In the genomic region with DNA sequence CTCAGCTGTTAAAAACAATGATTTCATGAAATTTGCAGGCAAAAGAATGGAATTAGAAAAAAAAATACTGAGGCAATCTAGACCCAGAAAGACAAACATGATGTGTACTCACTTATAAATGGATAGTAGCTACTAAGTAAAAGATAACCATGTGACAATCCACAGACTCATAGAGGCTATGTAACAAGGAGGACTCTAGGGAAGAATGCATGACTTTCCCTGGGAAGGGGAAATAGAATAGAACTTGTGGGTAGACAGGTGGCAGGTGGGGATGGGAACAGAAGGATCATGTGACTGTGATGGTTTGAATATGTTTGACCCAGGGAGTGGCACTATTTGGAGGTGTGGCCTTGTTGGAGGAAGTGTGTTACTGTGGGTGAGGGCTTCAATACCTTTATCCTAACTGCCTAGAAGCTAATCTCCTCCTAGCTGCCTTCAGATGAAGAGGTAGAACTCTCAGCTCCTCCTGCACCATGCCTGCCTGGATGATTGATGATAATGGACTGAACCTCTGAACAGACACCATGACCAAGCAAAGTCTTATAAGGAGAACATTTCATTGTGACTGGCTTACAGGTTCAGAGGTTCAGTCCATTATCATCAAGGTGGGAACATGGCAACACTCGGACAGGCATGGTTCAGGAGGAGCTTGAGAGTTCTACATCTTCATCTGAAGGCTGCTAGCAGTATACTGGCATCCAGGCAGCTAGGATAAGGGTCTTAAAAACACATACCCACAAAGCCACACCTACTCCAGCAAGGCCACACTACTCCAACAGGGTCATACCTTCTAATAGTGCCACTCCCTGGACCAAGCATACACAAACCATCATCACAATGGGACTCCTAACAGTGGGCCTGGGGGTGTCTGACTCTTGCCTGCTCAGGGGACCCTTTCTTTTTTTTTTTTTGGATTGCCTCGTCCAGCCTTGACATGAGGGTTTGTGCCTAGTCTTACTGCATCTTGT, we compare ENCODE assay signal across 22 mouse cellular contexts.
DNase-seq lines count a peak whose midpoint lies in the region; ATAC-seq and TF ChIP-seq lines count a peak whose summit lies in the region.
"Had no signal": no experiment of that assay in that cellular context is flagged by ENCODE, and none has a peak within 500 bp of the region (broad histone marks: within the 10 kb centered on the region; RNA-seq: fewer than 3 reads in every experiment).

No protein-coding gene starts in this region.

- peak; percentile 73 for ATAC-seq in heart, embryonic 11.5 days (replicated peaks; ENCODE audit: insufficient number of reproducible peaks, low FRiP score, low TSS enrichment)
- peak; percentile 72 for ATAC-seq in erythroblast, adult 5-6 weeks (replicated peaks; ENCODE audit: low FRiP score, poor library complexity, severe bottlenecking)
- peak; percentile 98 for ATAC-seq in liver, embryonic 14.5 days (ENCODE audit: insufficient read depth)
- peak; percentile 47 for ATAC-seq in stomach, embryonic 16.5 days (ENCODE audit: insufficient read depth, low FRiP score)
- no peak for ATAC-seq in hindbrain, embryonic 13.5 days (ENCODE audit: low FRiP score)
- ATAC-seq: activated CD4-positive, CD25-positive, alpha-beta regulatory T cell, adult 4 months; forebrain, embryonic 16.5 days; Patski had no signal

- H3K4me1 ChIP-seq in heart, embryonic 11.5 days (ENCODE audit: control insufficient read depth, insufficient read depth, low read length): no peaks in the 10 kb centered on the region
- peaks cover 18% of the 10 kb centered on the region in 2 experiments for H3K4me1 ChIP-seq in liver, embryonic 14.5 days (replicated peaks; ENCODE audit: control insufficient read depth in 2 of 2, insufficient read depth in 2 of 2, low read length in 1 of 2)
- H3K4me1 ChIP-seq in stomach, embryonic 16.5 days (ENCODE audit: control insufficient read depth, insufficient read depth, low read length): no peaks in the 10 kb centered on the region
- no peaks in the 10 kb centered on the region for H3K4me1 ChIP-seq in hindbrain, embryonic 13.5 days (replicated peaks)
- H3K4me1 ChIP-seq: embryonic facial prominence, embryonic 12.5 days; limb, embryonic 10.5 days had no signal

- 0 out of 2 replicates have a peak, but pooled peaks have one; percentile 4 for TF ChIP-seq CTCF in liver, embryonic 14.5 days (IDR thresholded peaks at IDR 0.05; ENCODE audit: low read depth)

- no peaks in the 10 kb centered on the region for H3K9me3 ChIP-seq in heart, embryonic 11.5 days (replicated peaks; ENCODE audit: control insufficient read depth, low read length)
- no peaks in the 10 kb centered on the region for H3K9me3 ChIP-seq in liver, embryonic 14.5 days (ENCODE audit: control insufficient read depth, low read length)
- no peaks in the 10 kb centered on the region for H3K9me3 ChIP-seq in stomach, embryonic 16.5 days (replicated peaks; ENCODE audit: control insufficient read depth, low read length)
- H3K9me3 ChIP-seq in hindbrain, embryonic 13.5 days: no peaks in the 10 kb centered on the region
- H3K9me3 ChIP-seq: embryonic facial prominence, embryonic 12.5 days; limb, embryonic 10.5 days had no signal

- H3K9ac ChIP-seq in heart, embryonic 11.5 days (ENCODE audit: low read depth, low read length): no peak overlapping the region
- H3K9ac ChIP-seq in liver, embryonic 14.5 days (replicated peaks): no peak overlapping the region; the same call in 1 of the 2 replicates
- H3K9ac ChIP-seq in stomach, embryonic 16.5 days (ENCODE audit: low read length): no peak overlapping the region
- no peak overlapping the region for H3K9ac ChIP-seq in hindbrain, embryonic 13.5 days
- H3K9ac ChIP-seq: embryonic facial prominence, embryonic 12.5 days had no signal

- no peak overlapping the region for H3K4me2 ChIP-seq in heart, embryonic 11.5 days
- H3K4me2 ChIP-seq in liver, embryonic 14.5 days (ENCODE audit: low read depth): no peak overlapping the region
- no peak overlapping the region for H3K4me2 ChIP-seq in stomach, embryonic 16.5 days (ENCODE audit: low read depth, low read length)
- no peak overlapping the region for H3K4me2 ChIP-seq in hindbrain, embryonic 13.5 days
- H3K4me2 ChIP-seq: embryonic facial prominence, embryonic 12.5 days had no signal

- no peaks in the 10 kb centered on the region for H3K27me3 ChIP-seq in heart, embryonic 11.5 days (ENCODE audit: control insufficient read depth, insufficient read depth, low read length)
- H3K27me3 ChIP-seq in liver, embryonic 14.5 days (ENCODE audit: control insufficient read depth, insufficient read depth, low read length): no peaks in the 10 kb centered on the region
- no peaks in the 10 kb centered on the region for H3K27me3 ChIP-seq in stomach, embryonic 16.5 days (ENCODE audit: control insufficient read depth, insufficient read depth, low read length)
- no peaks in the 10 kb centered on the region for H3K27me3 ChIP-seq in hindbrain, embryonic 13.5 days
- H3K27me3 ChIP-seq: embryonic facial prominence, embryonic 12.5 days had no signal

- peak; percentile 89 for TF ChIP-seq EP300 in liver, embryonic 14.5 days (IDR thresholded peaks at IDR 0.05; ENCODE audit: low read depth)

- WGBS in heart, embryonic 11.5 days (ENCODE audit: insufficient replicate concordance): 60% methylated on average over 2 of the region's 2 CpGs
- 49% methylated on average over 2 of the region's 2 CpGs for WGBS in liver, embryonic 14.5 days (ENCODE audit: insufficient replicate concordance)
- 66% methylated on average over 2 of the region's 2 CpGs for WGBS in stomach, embryonic 16.5 days
- 78% methylated on average over 2 of the region's 2 CpGs for WGBS in hindbrain, embryonic 13.5 days

- DNase-seq in heart, adult 8-10 months (ENCODE audit: low spot score): no peak
- DNase-seq in liver, embryonic 14.5 days (ENCODE audit: low read depth in 3 of 3, low spot score in 3 of 3): peak; percentile 60 to 70 (median 64)
- no peak for DNase-seq in urinary bladder, postnatal 36 days (ENCODE audit: low spot score in 2 of 2)
- DNase-seq in left cerebral cortex, adult 9 months (ENCODE audit: low spot score in 2 of 2): no peak
- DNase-seq: adrenal gland, postnatal 36 days; cerebellum, adult 9-10 months; gastrocnemius, postnatal 25 days; heart, postnatal 10 days; kidney, adult 9 months; kidney, postnatal 36 days; lung, adult 18-20 months; thymus, adult 2 months had no signal

- no peaks in the 10 kb centered on the region for H3K36me3 ChIP-seq in heart, embryonic 11.5 days (ENCODE audit: control insufficient read depth, insufficient read depth, low read length)
- H3K36me3 ChIP-seq in liver, embryonic 14.5 days (replicated peaks; ENCODE audit: control insufficient read depth, insufficient read depth, low read depth): no peaks in the 10 kb centered on the region
- H3K36me3 ChIP-seq in stomach, embryonic 16.5 days (ENCODE audit: control insufficient read depth, insufficient read depth, low read length): no peaks in the 10 kb centered on the region
- H3K36me3 ChIP-seq in hindbrain, embryonic 13.5 days: no peaks in the 10 kb centered on the region
- H3K36me3 ChIP-seq: embryonic facial prominence, embryonic 12.5 days; limb, embryonic 10.5 days had no signal

- no peak overlapping the region for H3K27ac ChIP-seq in heart, embryonic 11.5 days (ENCODE audit: low read depth, low read length)
- peak overlapping the region; percentile 77 for H3K27ac ChIP-seq in liver, embryonic 14.5 days
- no peak overlapping the region for H3K27ac ChIP-seq in stomach, embryonic 16.5 days (ENCODE audit: low read length)
- no peak overlapping the region for H3K27ac ChIP-seq in hindbrain, embryonic 13.5 days
- H3K27ac ChIP-seq: embryonic facial prominence, embryonic 12.5 days; left cerebral cortex, adult 2 months; limb, embryonic 10.5 days had no signal

- H3K4me3 ChIP-seq in heart, embryonic 11.5 days (ENCODE audit: low read depth, low read length): no peak overlapping the region
- no peak overlapping the region for H3K4me3 ChIP-seq in liver, embryonic 14.5 days (ENCODE audit: insufficient read depth in 1 of 2, low read depth in 2 of 2, low read length in 2 of 2)
- H3K4me3 ChIP-seq in stomach, embryonic 16.5 days (replicated peaks; ENCODE audit: low read length): no peak overlapping the region
- H3K4me3 ChIP-seq in hindbrain, embryonic 13.5 days: no peak overlapping the region
- H3K4me3 ChIP-seq: embryonic facial prominence, embryonic 12.5 days; left cerebral cortex, adult 2 months; limb, embryonic 10.5 days had no signal

Comparison
In these comparisons a context has a peak if more than half of its experiments do, and no peak if none do; other contexts are left out.
1. DNase-seq: peak in liver, embryonic 14.5 days (3 of 3); none in heart, adult 8-10 months (single experiment), urinary bladder, postnatal 36 days (0 of 2) and left cerebral cortex, adult 9 months (0 of 2).